Mouse (Mus musculus): ENCODE measurements around the gene Narfl. TPM values are rescaled to one million over a fixed set of nuclear protein-coding genes. Genes with fewer than 3 reads are reported as not detected.
A peak's percentile ranks its signal among the peaks of the same experiment; 100 is the strongest.

Narfl gene
- polyA plus RNA-seq, 1 experiment from 2014 or later = 28.6 TPM

- H3K4me3 ChIP-seq (replicated peaks; ENCODE audit: low read length) = peak within 1 kb of the TSS; percentile 93
- peak within 1 kb of the TSS; percentile 77 for H3K9ac ChIP-seq (ENCODE audit: low read length)
- WGBS = under 1% methylated on average over 14 of the region's 14 CpGs
- peaks cover 37% of the 10 kb centered on the region for H3K4me1 ChIP-seq (ENCODE audit: control insufficient read depth, insufficient read depth, low read length)
- peak within 1 kb of the TSS; percentile 98 for H3K27ac ChIP-seq (ENCODE audit: low read length)
- no peaks in the 10 kb centered on the region for H3K27me3 ChIP-seq (ENCODE audit: control insufficient read depth, insufficient read depth, low read length)
- no peaks in the 10 kb centered on the region for H3K9me3 ChIP-seq (replicated peaks; ENCODE audit: control insufficient read depth, low read length)
- peak within 1 kb of the TSS; percentile 96 for H3K4me2 ChIP-seq (ENCODE audit: low read depth, low read length)
- H3K36me3 ChIP-seq (ENCODE audit: control insufficient read depth, insufficient read depth, low read length) = 0 out of 2 replicates have a peak, but pooled peaks cover under 1% of the 10 kb centered on the region
- peak; percentile 80 for ATAC-seq (ENCODE audit: insufficient read depth, low FRiP score)
These were observed 19.0 kb downstream of the Narfl start, which contains the start of gene Fam173a for GRCm38 (mm10) chr17:25792615-25793014. Fam173a (minus strand) TSS chr17:25792901.

- no peaks in the 10 kb centered on the region for H3K36me3 ChIP-seq (ENCODE audit: control insufficient read depth, insufficient read depth, low read length)
- H3K4me3 ChIP-seq (replicated peaks; ENCODE audit: low read length) = no peak overlapping the region
- H3K27ac ChIP-seq (ENCODE audit: low read length) = 0 out of 2 replicates have a peak overlapping the region, but pooled peaks have one; percentile 17
- no peak for ATAC-seq (ENCODE audit: insufficient read depth, low FRiP score)
- 71% methylated on average over 13 of the region's 13 CpGs for WGBS
- no peak overlapping the region for H3K4me2 ChIP-seq (ENCODE audit: low read depth, low read length)
- no peak overlapping the region for H3K9ac ChIP-seq (ENCODE audit: low read length)
- H3K9me3 ChIP-seq (replicated peaks; ENCODE audit: control insufficient read depth, low read length) = no peaks in the 10 kb centered on the region
- peaks cover 37% of the 10 kb centered on the region for H3K4me1 ChIP-seq (ENCODE audit: control insufficient read depth, insufficient read depth, low read length)
- no peaks in the 10 kb centered on the region for H3K27me3 ChIP-seq (ENCODE audit: control insufficient read depth, insufficient read depth, low read length)
These were observed 20.6 kb downstream of the Narfl start for GRCm38 (mm10) chr17:25794197-25794596.

- Histone ChIP-seq H3K4me1 (ENCODE audit: control insufficient read depth, insufficient read depth, low read length) (peaks cover 37% of the 10 kb centered on the region), H3K9me3 (replicated peaks; ENCODE audit: control insufficient read depth, low read length) (no peaks in the 10 kb centered on the region), H3K4me3 (replicated peaks; ENCODE audit: low read length) (0 out of 2 replicates have a peak overlapping the region, but pooled peaks have one; percentile 3), H3K9ac (ENCODE audit: low read length) (peak overlapping the region; percentile 80), H3K27me3 (ENCODE audit: control insufficient read depth, insufficient read depth, low read length) (no peaks in the 10 kb centered on the region), H3K27ac (ENCODE audit: low read length) (no peak overlapping the region), H3K4me2 (ENCODE audit: low read depth, low read length) (peak overlapping the region; percentile 93; the same call in 1 of the 2 replicates), H3K36me3 (ENCODE audit: control insufficient read depth, insufficient read depth, low read length) (no peaks in the 10 kb centered on the region)
- no peak for ATAC-seq (ENCODE audit: insufficient read depth, low FRiP score)
- WGBS = 88% methylated on average over 17 of the region's 17 CpGs
These were observed 21.4 kb downstream of the Narfl start for GRCm38 (mm10) chr17:25794998-25795397.

- Histone ChIP-seq H3K36me3 (ENCODE audit: control insufficient read depth, insufficient read depth, low read length) (no peaks in the 10 kb centered on the region), H3K27ac (ENCODE audit: low read length) (peak within 1 kb of the TSS; percentile 27; the same call in 1 of the 2 replicates)
- WGBS = 33% methylated on average over 6 of the region's 6 CpGs
These were observed 22.1 kb downstream of the Narfl start, which contains the start of gene AC134908.4 for GRCm38 (mm10) chr17:25795609-25796092. AC134908.4 (minus strand) TSS chr17:25795659.

GRCm38 (mm10) chr17:25796211-25796771 lies 22.7 kb downstream of the Narfl start:
- 1% methylated on average over 37 of the region's 37 CpGs for WGBS
- Histone ChIP-seq H3K36me3 (ENCODE audit: control insufficient read depth, insufficient read depth, low read length) (no peaks in the 10 kb centered on the region), H3K27ac (ENCODE audit: low read length) (peak overlapping the region; percentile 27; the same call in 1 of the 2 replicates), H3K27me3 (ENCODE audit: control insufficient read depth, insufficient read depth, low read length) (no peaks in the 10 kb centered on the region), H3K4me3 (replicated peaks; ENCODE audit: low read length) (peak overlapping the region; percentile 87), H3K4me1 (ENCODE audit: control insufficient read depth, insufficient read depth, low read length) (peaks cover 35% of the 10 kb centered on the region), H3K9me3 (replicated peaks; ENCODE audit: control insufficient read depth, low read length) (no peaks in the 10 kb centered on the region), H3K9ac (ENCODE audit: low read length) (peak overlapping the region; percentile 80), H3K4me2 (ENCODE audit: low read depth, low read length) (peak overlapping the region; percentile 93)
- ATAC-seq (ENCODE audit: insufficient read depth, low FRiP score) = no peak

More at GRCm38 (mm10) chr17:25795609-25796092, 22.1 kb downstream of the Narfl start, which contains the start of gene AC134908.4:
- H3K4me3 ChIP-seq (replicated peaks; ENCODE audit: low read length) = peak within 1 kb of the TSS; percentile 87
- H3K9me3 ChIP-seq (replicated peaks; ENCODE audit: control insufficient read depth, low read length) = no peaks in the 10 kb centered on the region
- H3K27me3 ChIP-seq (ENCODE audit: control insufficient read depth, insufficient read depth, low read length) = no peaks in the 10 kb centered on the region
- H3K9ac ChIP-seq (ENCODE audit: low read length) = peak within 1 kb of the TSS; percentile 80
- ATAC-seq (ENCODE audit: insufficient read depth, low FRiP score) = no peak
- peaks cover 37% of the 10 kb centered on the region for H3K4me1 ChIP-seq (ENCODE audit: control insufficient read depth, insufficient read depth, low read length)
- peak within 1 kb of the TSS; percentile 93 for H3K4me2 ChIP-seq (ENCODE audit: low read depth, low read length)

- no peaks in the 10 kb centered on the region for H3K9me3 ChIP-seq (replicated peaks; ENCODE audit: control insufficient read depth, low read length)
- peak within 1 kb of the TSS; percentile 87 for H3K4me3 ChIP-seq (replicated peaks; ENCODE audit: low read length)
- H3K27ac ChIP-seq (ENCODE audit: low read length) = peak within 1 kb of the TSS; percentile 27
- under 1% methylated on average over 35 of the region's 35 CpGs for WGBS
- H3K4me2 ChIP-seq (ENCODE audit: low read depth, low read length) = peak within 1 kb of the TSS; percentile 93
- H3K36me3 ChIP-seq (ENCODE audit: control insufficient read depth, insufficient read depth, low read length) = no peaks in the 10 kb centered on the region
- peak within 1 kb of the TSS; percentile 80 for H3K9ac ChIP-seq (ENCODE audit: low read length)
- peaks cover 31% of the 10 kb centered on the region for H3K4me1 ChIP-seq (ENCODE audit: control insufficient read depth, insufficient read depth, low read length)
- H3K27me3 ChIP-seq (ENCODE audit: control insufficient read depth, insufficient read depth, low read length) = no peaks in the 10 kb centered on the region
- peak; percentile 76 for ATAC-seq (ENCODE audit: insufficient read depth, low FRiP score)
These were observed 23.4 kb downstream of the Narfl start, which contains the start of gene Metrn for GRCm38 (mm10) chr17:25796951-25797369. Metrn (minus strand) TSS chr17:25797136.

GRCm38 (mm10) chr17:25801029-25801428 lies 27.5 kb downstream of the Narfl start:
- no peak overlapping the region for H3K9ac ChIP-seq (ENCODE audit: low read length)
- no peaks in the 10 kb centered on the region for H3K9me3 ChIP-seq (replicated peaks; ENCODE audit: control insufficient read depth, low read length)
- H3K4me2 ChIP-seq (ENCODE audit: low read depth, low read length) = no peak overlapping the region
- H3K4me3 ChIP-seq (replicated peaks; ENCODE audit: low read length) = no peak overlapping the region
- no peak overlapping the region for H3K27ac ChIP-seq (ENCODE audit: low read length)
- H3K4me1 ChIP-seq (ENCODE audit: control insufficient read depth, insufficient read depth, low read length) = peaks cover 5% of the 10 kb centered on the region
- H3K27me3 ChIP-seq (ENCODE audit: control insufficient read depth, insufficient read depth, low read length) = peaks cover 2% of the 10 kb centered on the region; the same call in 1 of the 2 replicates
- ATAC-seq (ENCODE audit: insufficient read depth, low FRiP score) = 0 out of 2 replicates have a peak, but pooled peaks have one; percentile 48
- WGBS = 9% methylated on average over 6 of the region's 6 CpGs
- H3K36me3 ChIP-seq (ENCODE audit: control insufficient read depth, insufficient read depth, low read length) = no peaks in the 10 kb centered on the region

- ATAC-seq (ENCODE audit: insufficient read depth, low FRiP score) = peak; percentile 71; the same call in 1 of the 2 replicates
- H3K36me3 ChIP-seq (ENCODE audit: control insufficient read depth, insufficient read depth, low read length) = no peaks in the 10 kb centered on the region
- H3K9ac ChIP-seq (ENCODE audit: low read length) = peak overlapping the region; percentile 7; the same call in 1 of the 2 replicates
- no peaks in the 10 kb centered on the region for H3K4me1 ChIP-seq (ENCODE audit: control insufficient read depth, insufficient read depth, low read length)
- H3K27ac ChIP-seq (ENCODE audit: low read length) = no peak overlapping the region
- no peak overlapping the region for H3K4me3 ChIP-seq (replicated peaks; ENCODE audit: low read length)
- H3K4me2 ChIP-seq (ENCODE audit: low read depth, low read length) = no peak overlapping the region
- WGBS = 12% methylated on average over 10 of the region's 10 CpGs
- H3K9me3 ChIP-seq (replicated peaks; ENCODE audit: control insufficient read depth, low read length) = no peaks in the 10 kb centered on the region
- H3K27me3 ChIP-seq (ENCODE audit: control insufficient read depth, insufficient read depth, low read length) = peaks cover 3% of the 10 kb centered on the region
These were observed 29.4 kb downstream of the Narfl start for GRCm38 (mm10) chr17:25802825-25803517.
